In genomic region chr2:163420366-163420886, GRCm38 (mm10) we compare ENCODE assay signal across 7 mouse cellular contexts. TPM values are rescaled to one million over a fixed set of nuclear protein-coding genes. Genes with fewer than 3 reads are reported as not detected.
A peak's percentile ranks its signal among the peaks of the same experiment; 100 is the strongest.
DNase-seq lines count a peak whose midpoint lies in the region; ATAC-seq and TF ChIP-seq lines count a peak whose summit lies in the region.

No protein-coding gene starts in this region.

- H3K9me3 ChIP-seq in neural tube, embryonic 11.5 days (ENCODE audit: control insufficient read depth, low read length) = no peaks in the 10 kb centered on the region
- H3K9me3 ChIP-seq in midbrain, embryonic 16.5 days (replicated peaks; ENCODE audit: control insufficient read depth, low read length, poor library complexity, severe bottlenecking) = no peaks in the 10 kb centered on the region

- no peaks in the 10 kb centered on the region for H3K36me3 ChIP-seq in neural tube, embryonic 11.5 days (ENCODE audit: control insufficient read depth, insufficient read depth, low read length)
- no peaks in the 10 kb centered on the region for H3K36me3 ChIP-seq in midbrain, embryonic 16.5 days (ENCODE audit: control insufficient read depth, insufficient read depth, low read length)

- no peak for DNase-seq in neural tube, embryonic 11.5 days (ENCODE audit: low spot score)
- DNase-seq in neural tube, embryonic 10.5 days (ENCODE audit: extremely low spot score, low spot score) = no peak
- DNase-seq in induced T-regulatory cell, adult 2 months (ENCODE audit: low read depth) = peak; percentile 49
- DNase-seq in gastrocnemius, postnatal 4 days (ENCODE audit: low spot score in 2 of 2) = no peak

- peaks cover 13% of the 10 kb centered on the region for H3K4me1 ChIP-seq in neural tube, embryonic 11.5 days (ENCODE audit: control insufficient read depth, insufficient read depth, low read length)
- peaks cover 6% of the 10 kb centered on the region for H3K4me1 ChIP-seq in cortical plate, adult 2 months (ENCODE audit: control insufficient read depth, insufficient read depth, low read length)
- peaks cover 25% of the 10 kb centered on the region for H3K4me1 ChIP-seq in midbrain, embryonic 16.5 days (ENCODE audit: control insufficient read depth, insufficient read depth, low read length)

- peak overlapping the region; percentile 62 for H3K4me3 ChIP-seq in neural tube, embryonic 11.5 days (ENCODE audit: low read depth, low read length)
- peak overlapping the region; percentile 88 for H3K4me3 ChIP-seq in cortical plate, adult 2 months (ENCODE audit: insufficient read depth, low read length)
- H3K4me3 ChIP-seq in midbrain, embryonic 16.5 days (ENCODE audit: low read depth, low read length) = peak overlapping the region; percentile 90

- TF ChIP-seq POLR2A in cortical plate, adult 2 months (IDR thresholded peaks at IDR 0.05; ENCODE audit: extremely low read depth, insufficient read depth, low read length) = no peak

- no peak for ATAC-seq in neural tube, embryonic 11.5 days (ENCODE audit: insufficient read depth, low FRiP score, low TSS enrichment)
- no peak for ATAC-seq in midbrain, embryonic 16.5 days
- ATAC-seq in megakaryocyte progenitor cell, adult 5-6 weeks (replicated peaks; ENCODE audit: poor library complexity) = no peak

- H3K4me2 ChIP-seq in neural tube, embryonic 11.5 days (ENCODE audit: low read depth) = peak overlapping the region; percentile 64
- H3K4me2 ChIP-seq in midbrain, embryonic 16.5 days (ENCODE audit: low read length) = peak overlapping the region; percentile 82

- peak overlapping the region; percentile 54 for H3K9ac ChIP-seq in neural tube, embryonic 11.5 days (ENCODE audit: low read length)
- peak overlapping the region; percentile 83 for H3K9ac ChIP-seq in midbrain, embryonic 16.5 days (ENCODE audit: low read depth, low read length)

- no peak overlapping the region for H3K27ac ChIP-seq in neural tube, embryonic 11.5 days (ENCODE audit: low read depth, low read length)
- no peak overlapping the region for H3K27ac ChIP-seq in cortical plate, adult 2 months (ENCODE audit: insufficient read depth, low read length)
- H3K27ac ChIP-seq in midbrain, embryonic 16.5 days (ENCODE audit: low read length) = peak overlapping the region; percentile 86; the same call in 1 of the 2 replicates

- H3K27me3 ChIP-seq in neural tube, embryonic 11.5 days (ENCODE audit: control insufficient read depth, insufficient read depth, low read length) = no peaks in the 10 kb centered on the region
- H3K27me3 ChIP-seq in midbrain, embryonic 16.5 days (ENCODE audit: control insufficient read depth, insufficient read depth, low read depth, low read length) = no peaks in the 10 kb centered on the region

- 42% methylated on average over 10 of the region's 10 CpGs for WGBS in neural tube, embryonic 11.5 days
- 34% methylated on average over 10 of the region's 10 CpGs for WGBS in midbrain, embryonic 16.5 days

- no peak for TF ChIP-seq CTCF in cortical plate, adult 2 months (IDR thresholded peaks at IDR 0.05; ENCODE audit: extremely low read depth, insufficient read depth, low read length)

RNA-seq across cellular contexts. Expression of gene Oser1, which starts 4.1 kb away (rescaled TPM):
- polyA plus RNA-seq in neural tube, embryonic 11.5 days (2014; fragmentation: Nextera tagmentation; extraction: Ambion mirVana) = 85.4 and 86.7 TPM in 2 replicates
- 22.2 and 23.4 TPM in 2 replicates for polyA plus RNA-seq in cortical plate, adult 2 months (2012; rRNA removed)
- polyA plus RNA-seq in midbrain, embryonic 16.5 days (2015; fragmentation: Nextera tagmentation; extraction: Ambion mirVana) = 75.8 and 80.0 TPM in 2 replicates
- total RNA-seq in gastrocnemius, postnatal 4 days (2021) = 10 to 100 TPM; 31.3 to 33.8 TPM
- 87.4 and 102 TPM in 2 replicates for total RNA-seq in megakaryocyte progenitor cell, adult 5-6 weeks (2015)
- 89.6 and 93.2 TPM in 2 replicates for total RNA-seq in megakaryocyte progenitor cell, adult 5-6 weeks (2017)

RNA-seq across cellular contexts. Expression of gene Gdap1l1, which starts 17.9 kb away (rescaled TPM):
- 50.4 and 53.8 TPM in 2 replicates for polyA plus RNA-seq in neural tube, embryonic 11.5 days (2014; fragmentation: Nextera tagmentation; extraction: Ambion mirVana)
- polyA plus RNA-seq in cortical plate, adult 2 months (2012; rRNA removed) = 96.6 and 99.8 TPM in 2 replicates
- 145 and 148 TPM in 2 replicates for polyA plus RNA-seq in midbrain, embryonic 16.5 days (2015; fragmentation: Nextera tagmentation; extraction: Ambion mirVana)
- not detected for total RNA-seq in gastrocnemius, postnatal 4 days (2021)
- not detected in 2 replicates for total RNA-seq in megakaryocyte progenitor cell, adult 5-6 weeks (2015)
- total RNA-seq in megakaryocyte progenitor cell, adult 5-6 weeks (2017) = not detected in 2 replicates

RNA-seq across cellular contexts. Expression of gene Jph2, which starts 22.6 kb away (rescaled TPM):
- 0.50 and 0.52 TPM in 2 replicates for polyA plus RNA-seq in neural tube, embryonic 11.5 days (2014; fragmentation: Nextera tagmentation; extraction: Ambion mirVana)
- polyA plus RNA-seq in cortical plate, adult 2 months (2012; rRNA removed) = 0.61 and 0.79 TPM in 2 replicates
- 0.82 and 1.1 TPM in 2 replicates for polyA plus RNA-seq in midbrain, embryonic 16.5 days (2015; fragmentation: Nextera tagmentation; extraction: Ambion mirVana)
- total RNA-seq in gastrocnemius, postnatal 4 days (2021) = 100 to 1,000 TPM; 166 to 199 TPM
- total RNA-seq in megakaryocyte progenitor cell, adult 5-6 weeks (2015) = not detected in 2 replicates
- total RNA-seq in megakaryocyte progenitor cell, adult 5-6 weeks (2017) = not detected in 2 replicates

RNA-seq across cellular contexts. Expression of gene Fitm2, which starts 52.0 kb away (rescaled TPM):
- 12.7 and 13.9 TPM in 2 replicates for polyA plus RNA-seq in neural tube, embryonic 11.5 days (2014; fragmentation: Nextera tagmentation; extraction: Ambion mirVana)
- 11.5 and 12.3 TPM in 2 replicates for polyA plus RNA-seq in cortical plate, adult 2 months (2012; rRNA removed)
- polyA plus RNA-seq in midbrain, embryonic 16.5 days (2015; fragmentation: Nextera tagmentation; extraction: Ambion mirVana) = 16.9 and 17.5 TPM in 2 replicates
- 10 to 100 TPM; 19.6 to 21.6 TPM for total RNA-seq in gastrocnemius, postnatal 4 days (2021)
- total RNA-seq in megakaryocyte progenitor cell, adult 5-6 weeks (2015) = 1.5 and 3.2 TPM in 2 replicates
- 5.8 and 6.4 TPM in 2 replicates for total RNA-seq in megakaryocyte progenitor cell, adult 5-6 weeks (2017)
